Mouse (Mus musculus): ENCODE results near the gene Plxnb1.

- TF ChIP-seq EP300 (optimal IDR thresholded peaks at IDR 0.05) (no peak), CTCF (IDR thresholded peaks at IDR 0.05; ENCODE audit: low read depth) (no peak)
These were observed 2.1 kb downstream of the Plxnb1 start for GRCm38 (mm10) chr9:109097291-109097690.
